Mouse (Mus musculus): ENCODE measurements around the gene Gm7030. TPM values are rescaled to one million over a fixed set of nuclear protein-coding genes. Genes with fewer than 3 reads are reported as not detected.

The Gm7030 gene
- polyA plus RNA-seq, 1 experiment from 2014 or later, result not detected

Other genes with a start within 250 kb of the Gm7030 start
- 40.9 and 53.5 TPM in 2 replicates for gene Dhx16, start 249.6 kb downstream of the Gm7030 start, polyA plus RNA-seq (2015; fragmentation: Nextera tagmentation; extraction: Ambion mirVana)
- 24.7 and 30.1 TPM in 2 replicates for gene 2310061I04Rik, start 232.0 kb downstream of the Gm7030 start, polyA plus RNA-seq (2015; fragmentation: Nextera tagmentation; extraction: Ambion mirVana)
- 136 and 151 TPM in 2 replicates for gene Atat1, start 219.3 kb downstream of the Gm7030 start, polyA plus RNA-seq (2015; fragmentation: Nextera tagmentation; extraction: Ambion mirVana)
- 60.2 and 69.9 TPM in 2 replicates for gene Mrps18b, start 213.0 kb downstream of the Gm7030 start, polyA plus RNA-seq (2015; fragmentation: Nextera tagmentation; extraction: Ambion mirVana)
- gene Ppp1r10, start 213.0 kb downstream of the Gm7030 start, polyA plus RNA-seq (2015; fragmentation: Nextera tagmentation; extraction: Ambion mirVana), result 40.1 and 44.3 TPM in 2 replicates
- gene Abcf1, start 159.7 kb downstream of the Gm7030 start, polyA plus RNA-seq (2015; fragmentation: Nextera tagmentation; extraction: Ambion mirVana), result 109 and 110 TPM in 2 replicates
- gene Gnl1, start 149.6 kb downstream of the Gm7030 start, polyA plus RNA-seq (2015; fragmentation: Nextera tagmentation; extraction: Ambion mirVana), result 56.3 and 64.8 TPM in 2 replicates
- gene Prr3, start 149.2 kb downstream of the Gm7030 start, polyA plus RNA-seq (2015; fragmentation: Nextera tagmentation; extraction: Ambion mirVana), result 44.4 and 56.9 TPM in 2 replicates
- 3.9 and 4.3 TPM in 2 replicates for gene H2-T24, start 108.9 kb downstream of the Gm7030 start, polyA plus RNA-seq (2015; fragmentation: Nextera tagmentation; extraction: Ambion mirVana)
- 18.8 and 21.6 TPM in 2 replicates for gene H2-T23, start 96.6 kb downstream of the Gm7030 start, polyA plus RNA-seq (2015; fragmentation: Nextera tagmentation; extraction: Ambion mirVana)
- 20.1 and 21.0 TPM in 2 replicates for gene H2-T22, start 86.7 kb downstream of the Gm7030 start, polyA plus RNA-seq (2015; fragmentation: Nextera tagmentation; extraction: Ambion mirVana)
- not detected in 2 replicates for gene Gm6034, start 86.5 kb downstream of the Gm7030 start, polyA plus RNA-seq (2015; fragmentation: Nextera tagmentation; extraction: Ambion mirVana)
- not detected in 2 replicates for gene Gm11127, start 71.1 kb downstream of the Gm7030 start, polyA plus RNA-seq (2015; fragmentation: Nextera tagmentation; extraction: Ambion mirVana)
- not detected in 2 replicates for gene Gm19684, start 7.7 kb downstream of the Gm7030 start, polyA plus RNA-seq (2015; fragmentation: Nextera tagmentation; extraction: Ambion mirVana)
- gene Gm8909, start 39.1 kb upstream of the Gm7030 start, polyA plus RNA-seq (2015; fragmentation: Nextera tagmentation; extraction: Ambion mirVana), result 0.26 TPM in 1 of 2 replicates, not detected in the other
- gene H2-T3, start 60.9 kb upstream of the Gm7030 start, polyA plus RNA-seq (2015; fragmentation: Nextera tagmentation; extraction: Ambion mirVana), result 0.80 TPM in 1 of 2 replicates, not detected in the other
- gene Rpp21, start 128.6 kb upstream of the Gm7030 start, polyA plus RNA-seq (2015; fragmentation: Nextera tagmentation; extraction: Ambion mirVana), result 92.3 and 118 TPM in 2 replicates
- gene Trim39, start 142.8 kb upstream of the Gm7030 start, polyA plus RNA-seq (2015; fragmentation: Nextera tagmentation; extraction: Ambion mirVana), result 22.4 and 25.4 TPM in 2 replicates
- gene H2-M10.2, start 157.1 kb upstream of the Gm7030 start, polyA plus RNA-seq (2015; fragmentation: Nextera tagmentation; extraction: Ambion mirVana), result 0.23 TPM in 1 of 2 replicates, not detected in the other
- gene H2-M10.1, start 196.7 kb upstream of the Gm7030 start, polyA plus RNA-seq (2015; fragmentation: Nextera tagmentation; extraction: Ambion mirVana), result not detected in 2 replicates
- gene H2-M10.3, start 239.0 kb upstream of the Gm7030 start, polyA plus RNA-seq (2015; fragmentation: Nextera tagmentation; extraction: Ambion mirVana), result not detected in 2 replicates